Mouse (Mus musculus) ovary, adult 2 months (tissue): Measurements from ENCODE around the gene Dusp23. TPM values are rescaled to one million over a fixed set of nuclear protein-coding genes. Genes with fewer than 3 reads are reported as not detected.

Experiments
- polyA plus RNA-seq: library from polyadenylated mRNA; depleted of rRNA; stranded (reverse); fragments of >200 nt; gene quantifications from 2 replicates; pipeline ENCODE4 v1.2.3, GENCODE M21; 2012; rRNA removed

Gene Dusp23
- polyA plus RNA-seq, result 32.4 and 45.0 TPM in 2 replicates

GRCm38 (mm10) chr1:172632451-172633326 is at the start of gene Dusp23:
Gene Dusp23 (minus strand): TSS chr1:172632962.

GRCm38 (mm10) chr1:172602326-172602725 is 30.4 kb downstream of the Dusp23 start, which contains the start of gene Fcrl6:
Gene Fcrl6 (minus strand): TSS chr1:172602551.

GRCm38 (mm10) chr1:172590385-172590784 is 42.4 kb downstream of the Dusp23 start, which contains the start of gene Slamf8:
Gene Slamf8 (minus strand): TSS chr1:172590568.

Other genes starting within 250 kb of the Dusp23 start
- gene Slamf9, start 157.6 kb downstream of the Dusp23 start, polyA plus RNA-seq, result 5.0 and 5.8 TPM in 2 replicates
- gene Igsf9, start 151.2 kb downstream of the Dusp23 start, polyA plus RNA-seq, result 19.2 and 22.5 TPM in 2 replicates
- gene Tagln2, start 132.9 kb downstream of the Dusp23 start, polyA plus RNA-seq, result 181 and 242 TPM in 2 replicates
- gene Cfap45, start 112.2 kb downstream of the Dusp23 start, polyA plus RNA-seq, result 7.5 and 7.7 TPM in 2 replicates
- 0.76 and 1.2 TPM in 2 replicates for gene Vsig8, start 77.0 kb downstream of the Dusp23 start, polyA plus RNA-seq
- 2.8 TPM in 2 replicates for gene Slamf8, start 42.4 kb downstream of the Dusp23 start, polyA plus RNA-seq
- not detected in 2 replicates for gene Fcrl6, start 30.4 kb downstream of the Dusp23 start, polyA plus RNA-seq
- 0.09 and 0.20 TPM in 2 replicates for gene Crp, start 65.1 kb upstream of the Dusp23 start, polyA plus RNA-seq